Mouse (Mus musculus): ENCODE results near the gene Josd1. TPM values are rescaled to one million over a fixed set of nuclear protein-coding genes. Genes with fewer than 3 reads are reported as not detected.

Josd1 gene
- 10 to 100 TPM; 21.7 to 22.4 TPM for total RNA-seq (2023)

GRCm38 (mm10) chr15:79687646-79688267 is at the start of gene Josd1:
Josd1 (minus strand) TSS chr15:79687919.

DNA sequence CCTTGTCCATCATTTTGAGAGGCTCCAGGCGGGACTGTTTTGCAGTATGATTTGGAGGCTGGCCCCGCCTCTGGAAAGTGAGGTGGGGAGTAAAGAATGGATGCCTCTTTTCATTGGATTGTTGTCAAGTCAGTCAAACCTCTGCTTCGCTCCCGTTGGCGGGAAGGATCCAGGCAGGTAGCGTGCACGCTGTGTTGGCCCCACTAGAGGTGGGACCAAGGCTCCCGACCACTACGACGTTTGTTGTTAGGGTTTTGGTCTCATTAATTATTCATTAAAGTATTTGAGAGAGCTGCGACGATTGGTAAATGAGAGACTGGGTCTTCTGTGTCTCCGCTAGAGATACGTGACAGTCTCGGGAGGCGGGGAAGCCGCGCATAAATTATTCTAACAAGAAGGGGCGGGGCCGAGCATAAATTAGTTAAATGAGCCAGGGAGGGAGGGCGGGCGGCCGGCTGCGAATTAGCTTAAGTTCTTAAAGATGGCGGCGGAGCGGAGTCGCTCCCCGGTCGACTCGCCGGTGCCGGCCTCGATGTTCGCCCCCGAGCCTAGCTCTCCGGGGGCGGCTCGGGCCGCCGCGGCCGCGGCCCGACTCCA is 2.8 kb upstream of the Josd1 start, which contains the start of gene Gtpbp1:
TSS of gene Gtpbp1 (plus strand) at position 420 of the 597 bp plus-strand sequence.

GRCm38 (mm10) chr15:79670249-79670971 is 17.3 kb downstream of the Josd1 start, which contains the start of gene Tomm22:
Tomm22 (plus strand) TSS chr15:79670861.

GRCm38 (mm10) chr15:79658531-79659375 is 29.0 kb downstream of the Josd1 start, which contains the start of the genes Fam227a and Cby1:
Fam227a (minus strand) TSS chr15:79658956.
Cby1 (plus strand) TSS chr15:79659199.

Other genes starting within 250 kb of the Josd1 start
- 10 to 100 TPM; 39.9 to 43.8 TPM for gene Csnk1e, start 232.4 kb downstream of the Josd1 start, total RNA-seq (2023)
- not detected for gene Kcnj4, start 182.7 kb downstream of the Josd1 start, total RNA-seq (2023)
- gene Kdelr3, start 171.5 kb downstream of the Josd1 start, total RNA-seq (2023), result not detected
- gene Ddx17, start 141.2 kb downstream of the Josd1 start, total RNA-seq (2023), result 100 to 1,000 TPM; 307 to 331 TPM
- under 1 TPM in 1 of 2 experiments, not detected in 1; 0.50 TPM for gene Dmc1, start 82.8 kb downstream of the Josd1 start, total RNA-seq (2023)
- 1 to 10 TPM in 1 of 2 experiments, under 1 TPM in 1; 0.39 to 1.4 TPM for gene Fam227a, start 29.0 kb downstream of the Josd1 start, total RNA-seq (2023)
- 10 to 100 TPM in 1 of 2 experiments, 1 to 10 TPM in 1; 6.3 to 12.1 TPM for gene Cby1, start 28.7 kb downstream of the Josd1 start, total RNA-seq (2023)
- 100 to 1,000 TPM; 121 to 125 TPM for gene Tomm22, start 17.1 kb downstream of the Josd1 start, total RNA-seq (2023)
- 100 to 1,000 TPM; 123 to 142 TPM for gene Gtpbp1, start 2.9 kb upstream of the Josd1 start, total RNA-seq (2023)
- gene Sun2, start 54.6 kb upstream of the Josd1 start, total RNA-seq (2023), result 100 to 1,000 TPM; 459 to 481 TPM
- 1 to 10 TPM; 4.9 to 5.0 TPM for gene Dnal4, start 89.9 kb upstream of the Josd1 start, total RNA-seq (2023)
- under 1 TPM in 1 of 2 experiments, not detected in 1; 0.41 TPM for gene Nptxr, start 116.8 kb upstream of the Josd1 start, total RNA-seq (2023)
- not detected for gene Npcd, start 146.3 kb upstream of the Josd1 start, total RNA-seq (2023)
- 10 to 100 TPM; 17.6 to 21.0 TPM for gene Cbx6, start 146.8 kb upstream of the Josd1 start, total RNA-seq (2023)
- 100 to 1,000 TPM; 123 to 145 TPM for gene Apobec3, start 203.7 kb upstream of the Josd1 start, total RNA-seq (2023)

Data from T-cell, adult 66 days (primary cell).